Mouse (Mus musculus) R1 (cell line): Measurements from ENCODE around the gene Dnajb7.

Source experiments
- DNase-seq: peaks from one replicate; pipeline ENCODE4 v3.0.0-alpha.2; 2018; ENCODE audit warnings: low read depth, low spot score

Gene Dnajb7

DNA sequence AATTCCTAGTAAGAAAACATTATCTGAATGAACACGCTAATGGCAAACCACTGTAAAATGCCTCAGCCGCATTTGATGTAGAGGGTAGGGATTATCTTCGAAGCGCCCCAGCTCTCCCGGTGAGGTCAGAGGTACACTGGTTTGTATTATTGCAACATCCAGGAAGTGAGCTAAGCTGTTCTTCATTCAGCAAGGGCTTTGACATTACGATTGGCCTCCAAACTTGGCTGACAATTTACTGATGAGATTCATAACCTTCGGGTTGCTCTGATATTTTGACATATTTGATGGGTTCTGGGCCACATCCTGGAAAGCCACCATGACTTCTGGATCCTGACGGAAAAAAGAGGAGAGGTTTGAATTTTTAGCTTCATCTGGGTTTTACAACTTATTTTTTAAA is 42.9 kb downstream of the Dnajb7 start:
- DNase-seq, result no peak

DNA sequence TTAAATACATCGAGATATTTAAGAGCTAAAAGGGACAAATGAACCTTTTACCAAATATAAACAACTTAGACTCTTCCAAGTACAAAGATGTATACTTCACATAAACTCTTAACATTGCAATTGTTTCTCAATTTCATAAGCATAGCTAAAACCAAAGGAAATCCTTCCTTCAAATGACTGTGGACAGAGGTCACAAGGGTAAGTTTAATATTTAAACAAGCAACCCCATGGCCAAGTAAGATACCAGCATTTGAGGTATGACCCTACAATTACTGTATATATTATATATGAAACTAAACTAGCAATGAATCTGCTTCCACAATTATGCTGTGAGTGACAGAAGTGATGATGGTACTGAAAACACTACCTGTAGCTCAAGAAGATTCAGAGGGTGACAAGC is 43.8 kb downstream of the Dnajb7 start:
- no peak for DNase-seq

DNA sequence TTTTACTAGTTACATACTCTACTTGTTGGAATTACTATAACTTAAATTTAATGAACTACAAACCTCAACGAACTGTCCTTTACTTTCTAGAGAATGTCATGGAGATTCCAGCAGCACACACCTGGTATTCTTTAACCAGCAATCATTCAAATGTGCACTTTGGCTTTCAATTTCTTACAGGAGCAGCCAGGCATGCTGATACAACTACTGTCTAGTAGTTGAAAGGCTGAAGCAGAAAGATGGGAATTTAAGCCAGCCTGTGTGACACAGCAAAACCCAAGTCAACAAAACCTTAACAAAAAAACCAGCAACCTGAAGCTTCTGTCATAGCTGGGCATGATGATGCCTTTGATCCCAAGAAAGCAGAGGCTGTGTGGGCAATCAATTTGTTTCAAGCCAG is 45.6 kb downstream of the Dnajb7 start:
- no peak for DNase-seq

DNA sequence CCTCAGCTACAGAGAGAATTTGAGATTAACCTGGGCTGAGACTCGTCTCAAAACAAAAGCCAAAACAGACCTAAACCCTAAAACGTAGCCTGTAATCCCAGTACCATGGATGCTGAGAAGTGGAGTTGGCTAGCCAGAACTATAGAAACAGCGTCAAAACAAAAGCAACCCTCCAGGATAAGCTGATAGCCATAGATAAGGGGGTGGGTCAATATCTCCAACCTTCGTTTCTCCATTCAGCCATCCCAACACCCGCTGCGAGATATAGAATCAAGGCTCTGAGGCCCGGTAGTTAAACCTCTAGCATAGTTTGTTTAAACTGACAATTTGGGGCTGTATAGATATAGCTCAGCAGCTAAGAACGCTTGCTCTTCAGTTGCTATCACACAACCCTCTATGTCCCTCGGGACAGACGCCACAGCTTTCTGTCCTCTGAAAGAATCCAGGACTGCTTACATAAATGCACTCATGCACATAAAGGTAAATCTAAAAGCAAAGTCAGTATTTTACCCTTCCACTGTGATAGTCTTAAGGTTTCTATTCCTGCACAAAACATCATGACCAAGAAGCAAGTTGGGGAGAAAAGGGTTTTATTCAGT is 46.6 kb downstream of the Dnajb7 start:
- DNase-seq, result no peak

DNA sequence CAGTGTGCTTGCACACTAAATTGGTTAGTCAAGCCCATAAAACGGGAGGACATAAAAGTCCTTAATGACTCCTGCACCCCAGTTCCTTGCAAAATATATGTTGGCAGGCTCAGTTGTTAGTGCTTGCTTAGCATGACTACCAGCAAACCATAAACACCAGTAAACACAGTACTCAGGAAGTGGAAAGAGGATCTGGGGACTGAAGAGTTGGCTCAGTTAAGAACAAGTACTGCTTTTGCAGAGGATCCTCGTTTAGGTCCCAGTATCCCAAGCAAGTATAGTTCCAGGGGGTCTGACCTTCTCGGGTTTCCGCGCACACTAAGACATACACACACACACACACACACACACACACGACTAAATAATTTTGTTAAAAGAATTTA is 47.1 kb downstream of the Dnajb7 start:
- no peak for DNase-seq

DNA sequence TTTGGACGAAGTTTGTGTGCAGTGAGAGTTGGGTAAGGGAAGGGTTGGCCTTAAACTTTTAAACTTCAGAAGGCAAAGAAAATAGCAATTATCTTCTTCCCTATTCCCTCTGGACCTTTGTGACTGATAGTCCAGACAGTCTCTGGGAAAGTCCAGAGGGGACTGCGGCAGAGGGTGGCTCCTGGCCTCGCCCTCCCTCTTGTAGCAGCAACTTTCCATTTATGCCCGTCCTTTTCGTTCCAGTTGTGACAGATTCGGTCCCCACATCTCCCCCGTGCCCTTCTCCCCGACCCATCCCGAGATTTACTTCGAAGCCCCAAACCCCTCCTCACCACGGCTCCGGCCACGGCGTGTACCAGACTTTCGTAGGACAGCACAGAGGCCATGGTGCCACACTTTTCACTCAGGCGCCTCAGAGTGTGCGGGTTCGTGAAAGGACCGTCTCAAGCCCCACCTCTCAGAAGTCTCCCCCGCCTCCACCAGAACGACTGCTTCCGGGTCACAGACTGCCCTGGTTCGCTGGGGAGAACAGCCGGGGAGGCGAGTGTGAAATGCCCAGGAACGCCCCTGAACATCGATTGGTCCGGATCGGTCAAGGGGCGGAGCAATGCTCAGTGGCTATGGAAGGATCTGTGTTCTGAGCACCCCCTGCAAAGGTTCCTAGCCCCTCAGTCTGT is 47.6 kb downstream of the Dnajb7 start, which contains the start of gene Slc25a17:
TSS of gene Slc25a17 (minus strand) at position 468 of the 677 bp plus-strand sequence.
- peak; percentile 98 for DNase-seq

DNA sequence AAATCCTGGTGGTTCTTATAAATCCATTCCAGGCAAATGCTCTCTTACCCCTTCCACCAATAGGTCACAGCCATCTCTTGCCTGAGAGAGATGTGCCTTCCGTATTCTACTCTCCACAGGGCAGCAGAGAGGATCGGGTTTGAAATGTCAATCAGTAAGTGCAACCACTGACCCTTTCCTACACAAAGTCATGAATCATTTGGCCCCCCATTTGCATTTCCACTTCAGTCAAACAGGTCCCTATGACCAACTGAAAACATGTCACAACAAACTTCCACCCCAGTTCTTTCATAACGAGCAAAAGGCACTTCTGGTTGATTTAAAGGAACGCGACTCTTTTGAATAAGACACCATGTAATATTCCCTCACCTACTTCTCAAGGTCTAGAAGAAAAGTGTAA is 48.7 kb downstream of the Dnajb7 start:
- no peak for DNase-seq

DNA sequence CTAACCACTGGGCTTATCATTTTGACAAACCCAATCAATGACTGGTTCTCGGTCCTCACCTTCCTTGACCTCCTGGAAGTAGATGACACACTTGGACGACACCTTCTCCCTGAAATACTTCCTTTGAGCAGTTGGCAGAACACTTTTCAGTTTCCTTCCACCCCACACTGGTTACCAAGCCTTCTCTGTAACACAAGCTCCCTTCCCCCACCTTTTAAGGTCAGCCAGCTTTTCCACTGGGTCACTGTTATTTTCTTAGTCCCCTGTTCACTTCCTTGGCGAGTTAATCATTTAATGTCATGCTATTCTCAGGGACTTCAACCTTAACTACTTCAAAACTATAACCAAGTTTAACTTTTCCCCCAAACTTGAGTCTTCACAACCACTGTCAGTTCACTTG is 49.2 kb downstream of the Dnajb7 start:
- DNase-seq, result no peak

DNA sequence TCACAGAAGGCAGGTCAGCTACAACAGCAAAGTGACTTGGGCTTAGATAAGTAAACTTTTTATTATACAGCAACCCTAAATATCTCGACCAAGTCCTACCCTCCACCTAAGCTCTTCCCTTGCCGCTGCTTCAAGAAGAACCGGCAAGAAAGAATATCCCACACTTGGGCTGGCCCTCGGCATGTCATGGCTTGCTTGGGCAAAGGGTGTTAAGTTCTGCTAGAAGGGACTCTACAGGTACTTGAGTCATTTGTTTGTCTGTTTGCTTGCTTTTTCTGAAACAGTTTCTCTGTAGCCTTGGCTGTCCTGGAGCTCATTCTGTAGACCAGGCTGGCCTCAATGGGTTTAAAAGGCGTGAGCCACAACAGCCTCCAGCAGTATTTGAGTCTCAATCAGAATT is 51.2 kb downstream of the Dnajb7 start:
- DNase-seq, result no peak
